Mouse (Mus musculus) layer of hippocampus, adult 6 months (tissue): Measurements from ENCODE around the gene Gm33543. TPM values are rescaled to one million over a fixed set of nuclear protein-coding genes. Genes with fewer than 3 reads are reported as not detected.

ENCODE experiments used
- long read RNA-seq, 2 experiments: library from polyadenylated mRNA; unstranded; transcript quantifications; one replicate each; pipeline ENCODE4 v2.0.0; 2019 to 2020
- polyA plus RNA-seq: library from polyadenylated mRNA; unstranded; fragments of <200 nt; fragmentation: Nextera tagmentation; gene quantifications from 2 replicates; pipeline ENCODE4 v1.2.3, GENCODE M21; 2021

Gene Gm33543
- polyA plus RNA-seq = 0.20 and 0.39 TPM in 2 replicates
- long read RNA-seq, experiment 1 = 0 reads
- long read RNA-seq, experiment 2 = 0 reads

DNA sequence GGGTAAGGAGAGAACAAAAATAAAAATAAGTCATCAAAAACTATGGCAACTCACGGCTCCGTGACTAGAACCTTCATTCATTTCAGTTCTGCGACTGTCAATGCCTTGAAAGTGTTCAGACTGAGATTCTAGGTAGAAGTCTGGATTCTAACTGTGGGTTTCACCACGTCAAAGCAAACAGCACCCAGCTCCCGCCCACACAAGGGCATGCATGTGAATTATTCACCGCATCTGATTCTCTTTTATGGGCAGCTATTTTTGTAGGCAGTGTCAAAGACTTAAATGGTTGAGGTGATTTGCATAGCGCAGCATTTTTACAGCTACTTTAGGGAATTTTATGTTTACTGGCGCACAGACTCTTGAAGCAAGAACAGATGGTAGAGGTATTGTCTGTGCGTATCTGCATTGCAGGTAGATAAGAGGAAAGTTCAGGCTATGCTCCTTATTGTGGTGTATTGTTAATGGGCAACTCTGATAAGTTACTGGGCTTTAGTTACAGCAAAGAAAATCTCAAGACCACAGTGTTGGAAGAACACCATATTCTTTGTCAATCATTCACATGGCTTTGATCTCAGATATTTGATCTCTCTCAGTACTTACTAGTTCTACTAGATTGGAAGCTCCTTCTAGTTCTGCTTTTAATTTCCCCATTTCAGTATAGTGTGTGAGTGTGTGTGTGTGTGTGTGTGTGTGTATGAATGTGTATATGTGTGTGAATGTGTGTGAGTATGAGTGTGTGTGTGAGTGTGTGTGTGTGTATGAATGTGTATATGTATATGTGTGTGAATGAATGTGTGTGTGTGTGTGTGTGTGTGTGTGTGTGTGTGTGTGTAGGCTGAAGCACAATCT, at the start of gene Gm33543:
TSS of gene Gm33543 (minus strand) at position 142 of the 849 bp plus-strand sequence.

Other genes starting within 250 kb of the Gm33543 start
- not detected in 2 replicates for gene Anapc15-ps, start 169.5 kb downstream of the Gm33543 start, polyA plus RNA-seq
- gene Eea1, start 97.7 kb upstream of the Gm33543 start, polyA plus RNA-seq = 36.7 and 39.0 TPM in 2 replicates